Mouse (Mus musculus) C2C12 (cell line): ENCODE data around the gene 9330182O14Rik.

Source experiments
- CTCF ChIP-seq: IDR thresholded peaks from one replicate; pipeline ENCODE4 v1.5.1; 2011; ENCODE audit not compliant: control insufficient read depth, insufficient read depth, insufficient read length
- MAX ChIP-seq: IDR thresholded peaks from one replicate; pipeline ENCODE4 v1.6.1; 2011; ENCODE audit warnings: mild to moderate bottlenecking, control low read depth

- TF ChIP-seq CTCF (no peak), MAX (no peak)
These were observed 19.4 kb upstream of the 9330182O14Rik start for GRCm38 (mm10) chr15:40114600-40115271.
